Mouse (Mus musculus) bone marrow macrophage, adult 2 months (primary cell): Measurements from ENCODE around the gene Actl10. TPM values are rescaled to one million over a fixed set of nuclear protein-coding genes. Genes with fewer than 3 reads are reported as not detected.

ENCODE experiments used
- H3K27ac ChIP-seq: 2 replicates; pipeline ENCODE4 v1.5.1; 2012; ENCODE audit warnings: low read depth, low read length; ENCODE audit not compliant: insufficient read depth
- H3K4me1 ChIP-seq: 2 replicates; pipeline ENCODE4 v1.6.1; 2012; ENCODE audit warnings: low read length; ENCODE audit not compliant: control insufficient read depth, insufficient read depth
- H3K4me3 ChIP-seq: 2 replicates; pipeline ENCODE4 v1.5.1; 2012; ENCODE audit warnings: mild to moderate bottlenecking, low read length, moderate library complexity; ENCODE audit not compliant: insufficient read depth
- CTCF ChIP-seq: IDR thresholded peaks from 2 replicates; pipeline ENCODE4 v1.5.1; 2012; ENCODE audit warnings: low read depth, mild to moderate bottlenecking, low read length, moderate library complexity
- POLR2A ChIP-seq: IDR thresholded peaks from 2 replicates; pipeline ENCODE4 v1.6.1; 2012; ENCODE audit warnings: mild to moderate bottlenecking, low read depth, low read length, borderline replicate concordance
- polyA plus RNA-seq: library from polyadenylated mRNA; stranded (reverse); fragments of >200 nt; gene quantifications from 2 replicates; pipeline ENCODE4 v1.2.4, GENCODE M21; 2012; ENCODE audit not compliant: missing spikeins, insufficient read depth, insufficient read length

Actl10 gene
- polyA plus RNA-seq, 1 experiment: not detected

DNA sequence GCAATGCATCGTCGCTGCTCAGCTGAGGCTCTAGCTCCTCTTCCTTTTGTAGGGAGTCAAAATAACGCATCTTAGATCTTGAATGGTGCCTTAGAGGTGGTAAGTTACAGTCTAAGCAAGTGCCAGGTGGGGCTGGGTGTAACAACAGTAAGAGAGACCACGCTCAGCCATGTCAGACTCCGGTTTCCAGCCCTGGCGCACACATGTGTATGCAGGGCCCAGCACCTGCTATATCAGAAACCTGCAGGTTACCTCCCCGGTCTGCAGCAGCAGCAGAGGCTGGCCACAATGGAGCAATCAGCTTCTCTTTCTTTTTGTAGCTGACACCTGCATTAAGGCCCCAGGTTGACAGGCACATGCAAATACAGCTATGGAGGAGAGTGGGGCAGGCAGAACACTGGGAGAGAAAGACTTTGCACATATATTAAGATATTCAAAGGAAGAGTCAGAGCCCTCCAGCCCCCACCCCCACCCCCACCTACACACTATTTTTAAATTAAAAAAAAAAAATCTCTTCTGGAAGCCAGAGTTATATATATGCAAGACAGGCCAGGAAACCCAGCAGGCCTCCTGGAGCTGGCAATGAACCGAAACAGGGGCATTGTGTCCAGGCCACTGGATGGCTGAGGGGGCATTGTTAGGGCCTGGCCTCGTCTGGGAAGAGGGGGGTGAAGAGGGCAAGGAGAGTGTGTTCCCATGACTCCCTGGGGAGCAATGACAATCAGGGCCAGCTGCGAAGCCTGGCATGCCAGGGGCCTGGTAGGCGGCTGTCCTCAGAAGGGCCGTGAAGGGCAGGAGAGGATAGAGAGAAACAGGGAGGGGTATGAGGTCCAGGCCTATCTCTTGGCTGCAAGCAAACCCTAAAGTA, 25.5 kb downstream of the Actl10 start:
- H3K4me1 ChIP-seq: peaks cover 10% of the 10 kb centered on the region

DNA sequence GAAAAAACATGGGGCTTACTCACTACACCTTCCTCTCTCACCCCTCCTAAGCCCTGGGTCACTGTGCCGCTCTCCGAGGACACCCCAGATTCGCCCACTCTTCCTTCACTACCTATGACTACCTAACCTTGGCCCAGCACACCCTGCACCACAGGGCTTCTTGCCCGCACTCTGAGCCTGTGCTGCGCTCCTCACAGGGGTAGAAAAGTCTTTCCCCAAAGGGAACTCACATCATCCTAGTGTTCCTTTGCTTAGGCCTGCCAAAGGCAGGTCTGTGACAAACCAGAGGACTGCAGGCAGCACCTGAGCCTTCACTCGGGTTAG, 26.1 kb downstream of the Actl10 start:
- Histone ChIP-seq H3K4me1 (peaks cover 9% of the 10 kb centered on the region), H3K27ac (no peak overlapping the region), H3K4me3 (no peak overlapping the region)
- TF ChIP-seq POLR2A: no peak
- no peak for TF ChIP-seq CTCF

More for the DNA sequence above, 25.5 kb downstream of the Actl10 start:
- Histone ChIP-seq H3K4me3 (no peak overlapping the region), H3K27ac (no peak overlapping the region)
- no peak for TF ChIP-seq CTCF
- no peak for TF ChIP-seq POLR2A

DNA sequence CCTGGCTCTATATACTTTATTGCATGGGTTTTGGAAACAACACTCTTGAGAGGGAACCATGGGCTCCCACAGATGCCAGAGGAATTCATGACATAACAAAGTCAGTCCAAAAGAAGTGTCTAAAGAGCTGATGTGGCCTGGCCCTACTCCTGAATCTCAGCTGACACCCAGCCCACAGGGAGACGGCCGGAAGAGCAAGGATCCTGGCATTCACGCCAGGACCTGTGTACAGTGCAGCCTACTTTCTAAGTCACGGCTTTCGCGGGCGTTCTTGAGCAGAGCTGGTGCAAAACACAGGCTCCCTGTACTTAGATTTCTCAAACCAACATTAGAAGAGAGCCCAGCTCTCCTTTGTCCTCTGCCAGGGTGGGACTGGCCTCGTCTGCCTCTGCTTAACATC, 29.0 kb downstream of the Actl10 start:
- TF ChIP-seq POLR2A (no peak), CTCF (no peak)
- H3K4me3 ChIP-seq: no peak overlapping the region
- 0 out of 2 replicates have a peak, but pooled peaks cover 2% of the 10 kb centered on the region for H3K4me1 ChIP-seq
- no peak overlapping the region for H3K27ac ChIP-seq

DNA sequence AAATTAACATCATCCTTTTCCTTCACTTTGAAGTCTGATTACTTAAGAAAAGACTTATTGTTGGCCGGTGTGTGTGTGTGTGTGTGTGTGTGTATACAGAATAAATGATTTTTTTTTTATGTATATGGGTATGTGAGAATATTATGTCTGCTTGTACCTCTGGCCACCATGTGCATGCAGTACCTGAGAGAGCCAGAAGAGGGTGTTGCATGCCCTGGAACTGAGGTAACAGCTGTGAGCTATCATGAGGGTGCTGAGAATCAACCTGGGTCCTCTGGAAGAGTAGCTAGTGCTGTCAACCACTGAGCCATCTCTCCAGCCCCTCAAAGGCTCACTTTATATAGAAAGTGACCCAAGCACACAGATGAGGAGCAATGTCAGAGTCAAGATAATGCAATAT, 29.8 kb downstream of the Actl10 start:
- 0 out of 2 replicates have a peak, but pooled peaks cover 2% of the 10 kb centered on the region for H3K4me1 ChIP-seq
- H3K27ac ChIP-seq: no peak overlapping the region
- H3K4me3 ChIP-seq: no peak overlapping the region
- TF ChIP-seq CTCF (no peak), POLR2A (no peak)

DNA sequence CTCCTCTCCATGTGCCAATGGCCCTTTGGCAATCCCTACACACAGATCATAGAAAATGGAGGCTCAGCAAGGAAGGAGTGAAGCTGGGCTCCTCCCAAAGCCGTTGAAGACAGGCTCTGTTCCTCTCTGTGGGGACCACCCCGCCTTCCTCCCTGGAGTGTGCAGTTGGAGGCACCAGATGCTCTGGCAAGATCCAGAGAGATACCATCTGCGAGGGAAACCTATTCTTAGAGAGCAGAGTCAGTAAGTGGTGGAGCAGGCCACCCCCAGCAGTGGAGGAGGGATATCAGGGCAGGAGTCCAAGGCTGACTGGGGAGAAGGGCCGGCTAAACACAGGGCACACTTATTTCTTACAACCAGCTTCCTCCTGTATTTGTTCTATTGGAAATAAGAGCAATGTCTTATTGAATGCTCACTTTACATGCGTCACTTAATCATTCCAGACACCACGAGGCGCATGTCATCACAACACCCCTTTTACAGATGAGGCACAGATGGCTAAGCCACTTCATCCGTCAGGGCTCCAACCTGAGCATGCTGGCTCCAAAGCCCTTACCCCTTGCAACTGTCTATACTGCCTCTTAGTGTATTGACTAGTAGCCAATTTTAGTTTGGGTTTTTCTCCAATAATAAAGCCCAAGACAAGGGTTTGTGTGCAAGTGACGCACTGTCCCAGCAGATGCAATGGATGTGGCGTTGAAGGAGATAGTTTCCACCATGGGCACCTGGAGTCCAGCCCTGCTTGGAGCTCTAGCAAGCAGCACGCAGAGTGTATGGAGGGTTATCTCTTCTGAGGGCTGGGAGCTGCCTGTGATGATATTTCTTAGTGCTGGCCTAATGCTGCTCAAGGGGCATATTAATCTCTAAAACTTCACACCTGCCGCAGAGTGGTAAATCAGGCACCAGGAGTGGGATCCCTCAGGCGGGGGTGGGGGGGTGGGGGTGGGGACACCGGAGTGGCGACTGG, 32.6 kb downstream of the Actl10 start:
- TF ChIP-seq POLR2A (no peak), CTCF (no peak)
- Histone ChIP-seq H3K4me1 (0 out of 2 replicates have a peak, but pooled peaks cover 2% of the 10 kb centered on the region), H3K27ac (no peak overlapping the region), H3K4me3 (no peak overlapping the region)

DNA sequence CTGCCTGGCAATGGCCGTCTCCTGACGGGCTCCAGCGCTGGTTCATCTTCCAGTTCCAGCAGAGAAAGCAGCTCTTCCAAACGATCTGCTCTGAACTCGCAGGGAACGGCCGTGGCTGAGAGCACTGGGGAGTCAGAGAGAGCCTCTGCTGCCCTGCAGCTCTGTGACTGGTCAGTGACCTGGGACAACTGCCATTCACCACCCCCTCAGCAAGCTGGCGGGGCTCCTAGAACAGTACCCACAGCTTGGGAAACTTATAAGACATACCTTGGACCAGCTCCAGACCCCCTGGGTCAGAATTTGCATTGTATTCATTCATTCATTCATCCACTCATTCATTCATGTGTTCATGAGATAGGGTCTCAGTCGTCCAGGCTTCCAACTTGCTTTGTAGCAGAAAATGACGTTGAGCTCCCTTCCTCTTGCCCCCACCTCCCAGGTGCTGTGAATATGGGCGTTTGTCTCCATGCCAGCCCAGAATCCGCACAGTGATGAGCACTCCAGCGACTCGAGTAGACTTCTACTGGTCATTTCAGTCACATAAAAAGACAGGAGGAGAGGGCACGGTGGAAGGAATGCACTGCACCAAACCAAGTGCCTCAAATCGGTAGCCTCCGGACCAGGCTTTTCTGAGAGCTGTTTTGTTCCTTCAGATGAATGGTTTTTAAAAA, 33.5 kb downstream of the Actl10 start:
- TF ChIP-seq CTCF (no peak), POLR2A (no peak)
- 0 out of 2 replicates have a peak, but pooled peaks cover under 1% of the 10 kb centered on the region for H3K4me1 ChIP-seq
- no peak overlapping the region for H3K27ac ChIP-seq
- H3K4me3 ChIP-seq: no peak overlapping the region

DNA sequence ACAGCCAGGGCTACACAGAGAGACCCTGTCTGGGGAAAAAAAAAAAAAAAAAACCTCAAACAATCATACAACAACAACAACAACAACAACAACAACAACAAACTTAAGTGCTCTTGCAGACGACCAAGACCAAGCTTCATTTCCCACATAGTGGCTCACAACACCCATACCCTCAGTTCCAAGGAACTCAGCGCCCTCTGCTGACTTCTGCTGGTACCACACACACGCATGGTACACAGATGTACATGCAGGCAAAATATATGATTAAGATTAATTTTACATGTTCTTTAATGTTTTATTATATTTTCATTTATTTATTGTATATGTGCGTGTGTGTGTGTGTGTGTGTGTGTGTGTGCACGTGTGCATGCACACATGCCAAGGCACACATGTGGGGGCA, 34.8 kb downstream of the Actl10 start:
- Histone ChIP-seq H3K27ac (no peak overlapping the region), H3K4me3 (no peak overlapping the region), H3K4me1 (no peaks in the 10 kb centered on the region)
- no peak for TF ChIP-seq POLR2A
- TF ChIP-seq CTCF: no peak

DNA sequence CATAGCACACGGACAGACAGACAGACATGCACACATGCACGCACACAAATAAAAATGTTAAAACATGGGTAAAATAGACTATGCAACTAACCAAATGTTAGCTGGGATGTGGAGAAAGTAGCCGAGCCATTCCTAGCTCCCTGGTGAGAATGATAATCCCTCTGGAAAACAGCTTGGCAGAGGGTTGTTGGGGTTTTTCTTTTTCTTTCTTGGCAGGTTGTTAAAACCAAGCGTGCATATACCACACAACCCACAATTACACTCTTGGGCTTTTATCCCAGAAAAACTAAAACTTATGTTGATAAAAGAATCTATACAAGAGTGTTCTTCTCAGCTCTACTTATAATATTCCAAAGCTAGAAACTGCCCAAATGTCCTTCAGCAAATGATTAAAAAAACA, 37.5 kb downstream of the Actl10 start:
- peaks cover 4% of the 10 kb centered on the region for H3K4me1 ChIP-seq
- H3K27ac ChIP-seq: no peak overlapping the region
- no peak overlapping the region for H3K4me3 ChIP-seq
- TF ChIP-seq POLR2A: no peak
- no peak for TF ChIP-seq CTCF

DNA sequence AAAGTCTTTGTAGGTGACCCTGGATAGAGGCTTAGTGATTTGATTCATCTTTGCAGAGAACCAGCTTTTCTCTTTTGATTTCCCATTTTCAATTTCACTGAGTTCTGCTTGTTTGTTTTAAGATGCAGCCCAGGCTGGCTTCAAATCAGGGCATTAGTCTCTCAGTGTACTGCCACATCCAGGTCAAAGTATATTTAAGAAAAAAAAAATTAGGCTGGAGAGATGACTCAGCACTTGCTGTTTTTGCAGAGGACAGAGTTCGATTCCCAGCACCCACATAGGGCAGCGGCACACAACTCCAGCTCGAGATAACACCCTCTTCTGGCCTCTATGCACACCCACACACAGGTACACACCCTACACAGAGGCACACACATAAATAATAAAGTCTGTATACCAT, 39.7 kb downstream of the Actl10 start:
- Histone ChIP-seq H3K4me3 (no peak overlapping the region), H3K27ac (no peak overlapping the region), H3K4me1 (peaks cover 6% of the 10 kb centered on the region)
- TF ChIP-seq POLR2A (no peak), CTCF (no peak)

DNA sequence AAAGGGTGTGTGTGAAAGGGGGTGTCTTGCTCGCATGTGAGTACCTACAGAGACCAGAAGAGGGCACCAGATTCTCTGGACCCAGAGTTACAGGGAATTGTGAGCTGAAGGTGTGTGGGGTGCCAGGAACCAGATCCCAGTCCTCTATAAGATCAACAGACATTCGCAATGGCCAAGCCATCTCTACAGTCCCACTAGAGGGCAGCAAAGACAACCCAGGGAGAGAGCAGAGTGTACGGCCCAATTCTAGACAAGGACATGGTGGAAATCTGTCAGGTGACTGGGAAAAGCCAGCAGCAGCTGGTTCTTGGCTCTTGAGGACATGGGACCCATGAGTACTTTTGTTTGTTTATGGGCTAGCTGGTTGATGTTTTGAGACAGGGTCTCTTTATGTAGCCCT, 41.4 kb downstream of the Actl10 start:
- H3K4me3 ChIP-seq: no peak overlapping the region
- no peak for TF ChIP-seq POLR2A
- peak; percentile 48 for TF ChIP-seq CTCF
- no peak overlapping the region for H3K27ac ChIP-seq
- H3K4me1 ChIP-seq: peaks cover 14% of the 10 kb centered on the region
